Mouse (Mus musculus): ENCODE data around the gene Calml3. TPM values are rescaled to one million over a fixed set of nuclear protein-coding genes. Genes with fewer than 3 reads are reported as not detected.

Calml3 gene
- polyA plus RNA-seq, 1 experiment from 2014 or later, result 0.21 TPM

DNA sequence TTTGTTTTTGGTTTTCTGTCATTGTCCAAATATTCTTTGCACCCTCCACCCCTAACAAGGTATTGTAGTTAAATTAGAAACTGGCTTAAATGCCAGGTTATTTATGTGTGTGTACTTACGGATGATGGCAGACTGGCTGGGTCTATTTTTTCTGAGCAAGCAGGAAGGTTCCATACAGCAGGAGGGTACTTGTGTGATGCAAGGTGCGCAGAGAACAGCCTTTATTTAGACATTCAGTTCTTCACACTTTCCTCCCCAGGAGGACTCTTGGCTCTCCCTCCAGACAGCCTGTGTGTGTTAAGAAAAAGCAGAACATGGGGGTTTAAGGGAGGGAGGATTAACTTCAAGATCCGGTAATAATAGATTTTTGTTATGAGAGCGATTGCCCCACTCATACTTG is 38.3 kb downstream of the Calml3 start:
- Histone ChIP-seq H3K27me3 (no peaks in the 10 kb centered on the region), H3K4me1 (replicated peaks) (0 out of 2 replicates have a peak, but pooled peaks cover 8% of the 10 kb centered on the region), H3K9ac (no peak overlapping the region), H3K27ac (replicated peaks) (no peak overlapping the region), H3K9me3 (no peaks in the 10 kb centered on the region), H3K36me3 (no peaks in the 10 kb centered on the region), H3K4me2 (no peak overlapping the region), H3K4me3 (no peak overlapping the region)
- WGBS, result 93% methylated on average over 4 of the region's 4 CpGs
- no peak for ATAC-seq (ENCODE audit: low FRiP score, low read depth)

DNA sequence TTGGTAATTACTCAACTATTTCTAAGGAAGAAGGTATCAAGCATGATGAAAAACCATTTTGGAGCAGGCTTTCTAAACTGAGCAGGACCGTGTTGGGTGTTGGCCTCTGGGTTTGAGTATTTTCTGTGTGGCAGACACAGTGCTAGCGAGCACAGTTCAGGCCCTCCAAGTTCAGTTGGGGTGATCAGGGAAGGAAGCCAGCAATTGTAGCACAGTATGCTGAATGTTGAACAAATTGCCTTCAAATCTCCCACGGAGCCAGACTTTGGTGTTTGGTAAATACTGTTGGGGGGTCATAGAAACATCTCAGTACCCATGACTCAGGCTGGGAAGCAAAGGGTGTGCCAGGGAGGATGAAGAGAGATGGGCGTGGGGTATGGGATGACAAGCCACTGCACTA is 43.0 kb downstream of the Calml3 start:
- H3K4me1 ChIP-seq (replicated peaks), result no peaks in the 10 kb centered on the region
- WGBS, result 82% methylated on average over 4 of the region's 4 CpGs
- ATAC-seq (ENCODE audit: low FRiP score, low read depth), result no peak

GRCm38 (mm10) chr13:3758347-3758746 is 45.8 kb downstream of the Calml3 start:
- Histone ChIP-seq H3K9me3 (no peaks in the 10 kb centered on the region), H3K4me1 (replicated peaks) (no peaks in the 10 kb centered on the region), H3K27me3 (no peaks in the 10 kb centered on the region), H3K4me2 (no peak overlapping the region), H3K4me3 (no peak overlapping the region), H3K36me3 (no peaks in the 10 kb centered on the region), H3K27ac (replicated peaks) (no peak overlapping the region), H3K9ac (no peak overlapping the region)
- 82% methylated on average over 2 of the region's 2 CpGs for WGBS
- ATAC-seq (ENCODE audit: low FRiP score, low read depth), result no peak

More for the DNA sequence above, 43.0 kb downstream of the Calml3 start:
- H3K9ac ChIP-seq, result no peak overlapping the region
- H3K27me3 ChIP-seq, result no peaks in the 10 kb centered on the region
- H3K9me3 ChIP-seq, result no peaks in the 10 kb centered on the region
- H3K4me2 ChIP-seq, result no peak overlapping the region
- H3K36me3 ChIP-seq, result no peaks in the 10 kb centered on the region
- no peak overlapping the region for H3K27ac ChIP-seq (replicated peaks)
- H3K4me3 ChIP-seq, result no peak overlapping the region

DNA sequence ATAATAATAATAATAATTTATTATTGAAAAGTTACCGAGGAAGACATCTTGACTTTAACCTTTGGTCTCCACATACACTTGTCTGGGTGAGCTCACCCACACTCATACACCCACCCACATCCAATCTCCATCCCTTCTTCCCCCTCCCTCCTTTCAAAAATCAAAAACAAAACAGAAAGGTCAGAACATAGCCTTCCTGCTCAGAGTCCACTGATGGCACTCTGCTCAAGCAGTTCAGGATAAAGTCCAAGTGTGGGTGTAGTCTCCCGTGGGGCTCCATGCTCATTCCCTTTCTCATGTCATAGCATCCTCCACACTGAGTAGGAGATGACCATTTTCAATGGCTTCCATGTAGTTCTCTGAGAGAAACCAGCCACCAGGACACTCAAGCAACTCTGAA is 50.8 kb downstream of the Calml3 start:
- Histone ChIP-seq H3K36me3 (no peaks in the 10 kb centered on the region), H3K27ac (replicated peaks) (no peak overlapping the region), H3K27me3 (no peaks in the 10 kb centered on the region), H3K4me1 (replicated peaks) (no peaks in the 10 kb centered on the region), H3K9ac (no peak overlapping the region), H3K4me3 (no peak overlapping the region), H3K4me2 (no peak overlapping the region), H3K9me3 (no peaks in the 10 kb centered on the region)
- no peak for ATAC-seq (ENCODE audit: low FRiP score, low read depth)
- 93% methylated on average over 2 of the region's 2 CpGs for WGBS

Other genes with a start within 250 kb of the Calml3 start
- 13.5 and 16.8 TPM in 2 replicates for gene Fam208b, start 193.2 kb downstream of the Calml3 start, polyA plus RNA-seq (2015; fragmentation: Nextera tagmentation; extraction: Ambion mirVana)
- 13.4 and 17.9 TPM in 2 replicates for gene Asb13, start 170.3 kb downstream of the Calml3 start, polyA plus RNA-seq (2015; fragmentation: Nextera tagmentation; extraction: Ambion mirVana)
- gene Calm4, start 33.4 kb upstream of the Calml3 start, polyA plus RNA-seq (2015; fragmentation: Nextera tagmentation; extraction: Ambion mirVana), result 0.27 TPM in 1 of 2 replicates, not detected in the other
- gene Calm5, start 49.9 kb upstream of the Calml3 start, polyA plus RNA-seq (2015; fragmentation: Nextera tagmentation; extraction: Ambion mirVana), result not detected in 2 replicates
- 12.7 and 13.0 TPM in 2 replicates for gene Net1, start 113.9 kb upstream of the Calml3 start, polyA plus RNA-seq (2015; fragmentation: Nextera tagmentation; extraction: Ambion mirVana)
- 0.04 TPM in 1 of 2 replicates, not detected in the other for gene Tubal3, start 114.0 kb upstream of the Calml3 start, polyA plus RNA-seq (2015; fragmentation: Nextera tagmentation; extraction: Ambion mirVana)
- gene Ucn3, start 141.0 kb upstream of the Calml3 start, polyA plus RNA-seq (2015; fragmentation: Nextera tagmentation; extraction: Ambion mirVana), result 0.14 TPM in 1 of 2 replicates, not detected in the other
- gene Akr1c14, start 244.7 kb upstream of the Calml3 start, polyA plus RNA-seq (2015; fragmentation: Nextera tagmentation; extraction: Ambion mirVana), result 0.75 and 0.92 TPM in 2 replicates

Data from hindbrain, embryonic 15.5 days (tissue).